In genomic region chr9:110531914-110532489, GRCm38 (mm10) we compare ENCODE assay signal across 7 mouse cellular contexts. TPM values are rescaled to one million over a fixed set of nuclear protein-coding genes. Genes with fewer than 3 reads are reported as not detected.
DNase-seq lines count a peak whose midpoint lies in the region; ATAC-seq lines count a peak whose summit lies in the region.

No protein-coding gene starts in this region.

- no peaks in the 10 kb centered on the region for H3K9me3 ChIP-seq in intestine, embryonic 15.5 days
- no peaks in the 10 kb centered on the region for H3K9me3 ChIP-seq in midbrain, embryonic 10.5 days (replicated peaks)

- WGBS in intestine, embryonic 15.5 days, result under 1% methylated on average over 47 of the region's 53 CpGs
- WGBS in midbrain, embryonic 10.5 days, result under 1% methylated on average over 49 of the region's 53 CpGs

- peak overlapping the region; percentile 98 for H3K27ac ChIP-seq in intestine, embryonic 15.5 days
- H3K27ac ChIP-seq in midbrain, embryonic 10.5 days (replicated peaks), result peak overlapping the region; percentile 98

- peak overlapping the region; percentile 97 for H3K4me3 ChIP-seq in intestine, embryonic 15.5 days (replicated peaks)
- H3K4me3 ChIP-seq in midbrain, embryonic 10.5 days, result peak overlapping the region; percentile 78

- intact Hi-C loops in left cerebral cortex, postnatal 25 days (cut with DNase I), result loop anchor here (1.0 kb wide), 1 partner anchor 56 kb away; the partner anchor contains the start of genes Kif9 and Klhl18

- peak; percentile 90 for DNase-seq in adrenal gland, adult 18-20 months (ENCODE audit: low spot score in 2 of 2)
- peak; percentile 98 for DNase-seq in embryo, embryonic 11 days
- peak; percentile 97 for DNase-seq in gastrocnemius, postnatal 25 days
- peak; percentile 91 to 96 for DNase-seq in left cerebral cortex, postnatal 25 days (ENCODE audit: low spot score in 2 of 2)
- DNase-seq in midbrain, embryonic 10.5 days (ENCODE audit: low spot score), result peak; percentile 97
- DNase-seq in right cerebral cortex, postnatal 4 days, result peak; percentile 91

- peak; percentile 99 for ATAC-seq in intestine, embryonic 15.5 days

- peak overlapping the region; percentile 99 for H3K9ac ChIP-seq in intestine, embryonic 15.5 days

- no peaks in the 10 kb centered on the region for H3K27me3 ChIP-seq in intestine, embryonic 15.5 days (replicated peaks)
- H3K27me3 ChIP-seq in midbrain, embryonic 10.5 days (ENCODE audit: low read depth, poor library complexity, severe bottlenecking), result no peaks in the 10 kb centered on the region

- peaks cover 12% of the 10 kb centered on the region; the same call in 1 of the 2 replicates for H3K4me1 ChIP-seq in intestine, embryonic 15.5 days (replicated peaks)
- H3K4me1 ChIP-seq in midbrain, embryonic 10.5 days, result peaks cover 32% of the 10 kb centered on the region

- peak overlapping the region; percentile 61 for H3K4me2 ChIP-seq in intestine, embryonic 15.5 days (replicated peaks)

- no peaks in the 10 kb centered on the region for H3K36me3 ChIP-seq in intestine, embryonic 15.5 days
- peaks cover 16% of the 10 kb centered on the region for H3K36me3 ChIP-seq in midbrain, embryonic 10.5 days

RNA-seq across cellular contexts. Expression of gene Setd2, which starts 0.4 kb away (rescaled TPM):
- total RNA-seq in adrenal gland, adult 18-20 months (2021), result 10 to 100 TPM; 52.4 to 65.0 TPM
- 10 to 100 TPM; 25.7 to 28.2 TPM for total RNA-seq in gastrocnemius, postnatal 25 days (2021)
- 24.7 and 25.3 TPM in 2 replicates for polyA plus RNA-seq in intestine, embryonic 15.5 days (2015; fragmentation: Nextera tagmentation; extraction: Ambion mirVana)
- total RNA-seq in left cerebral cortex, postnatal 25 days (2021), result 10 to 100 TPM; 68.9 to 74.9 TPM
- 31.5 and 34.0 TPM in 2 replicates for polyA plus RNA-seq in midbrain, embryonic 10.5 days (2016; fragmentation: Nextera tagmentation; extraction: Ambion mirVana)

RNA-seq across cellular contexts. Expression of gene Kif9, which starts 55.2 kb away (rescaled TPM):
- total RNA-seq in adrenal gland, adult 18-20 months (2021), result 1 to 10 TPM; 1.4 to 1.8 TPM
- under 1 TPM in 1 of 2 experiments, not detected in 1; 0.26 TPM for total RNA-seq in gastrocnemius, postnatal 25 days (2021)
- 0.72 and 0.79 TPM in 2 replicates for polyA plus RNA-seq in intestine, embryonic 15.5 days (2015; fragmentation: Nextera tagmentation; extraction: Ambion mirVana)
- 1 to 10 TPM; 3.6 to 4.0 TPM for total RNA-seq in left cerebral cortex, postnatal 25 days (2021)
- 1.1 and 1.3 TPM in 2 replicates for polyA plus RNA-seq in midbrain, embryonic 10.5 days (2016; fragmentation: Nextera tagmentation; extraction: Ambion mirVana)

RNA-seq across cellular contexts. Expression of gene Klhl18, which starts 55.5 kb away (rescaled TPM):
- 10 to 100 TPM; 12.8 to 15.3 TPM for total RNA-seq in adrenal gland, adult 18-20 months (2021)
- 1 to 10 TPM; 7.5 to 9.4 TPM for total RNA-seq in gastrocnemius, postnatal 25 days (2021)
- 7.2 and 8.5 TPM in 2 replicates for polyA plus RNA-seq in intestine, embryonic 15.5 days (2015; fragmentation: Nextera tagmentation; extraction: Ambion mirVana)
- total RNA-seq in left cerebral cortex, postnatal 25 days (2021), result 10 to 100 TPM; 26.8 to 29.9 TPM
- 9.1 and 10.8 TPM in 2 replicates for polyA plus RNA-seq in midbrain, embryonic 10.5 days (2016; fragmentation: Nextera tagmentation; extraction: Ambion mirVana)

Comparison
In these comparisons a context has a peak if more than half of its experiments do, and no peak if none do; other contexts are left out.
1. Peak in every context shown above with its lines: DNase-seq, ATAC-seq, H3K4me3 ChIP-seq and H3K27ac ChIP-seq.